Mouse (Mus musculus) layer of hippocampus, postnatal 36 days (tissue): ENCODE data around the gene Gtf2ird1. TPM values are rescaled to one million over a fixed set of nuclear protein-coding genes. Genes with fewer than 3 reads are reported as not detected.
"Not testable (repeated sequence)": the region's sequence is repeated elsewhere in the genome, so short reads cannot be mapped to it uniquely, and the experiment has no call there.

Source experiments
- DNase-seq, 2 experiments: peaks; one replicate each; pipeline ENCODE4 v3.0.0; 2022
- total RNA-seq, 2 experiments: library from RNA; stranded (reverse); gene quantifications; 2 replicates each; pipeline ENCODE4 v1.2.3; 2021

Gene Gtf2ird1
- 10 to 100 TPM; 28.4 to 31.3 TPM for total RNA-seq

DNA sequence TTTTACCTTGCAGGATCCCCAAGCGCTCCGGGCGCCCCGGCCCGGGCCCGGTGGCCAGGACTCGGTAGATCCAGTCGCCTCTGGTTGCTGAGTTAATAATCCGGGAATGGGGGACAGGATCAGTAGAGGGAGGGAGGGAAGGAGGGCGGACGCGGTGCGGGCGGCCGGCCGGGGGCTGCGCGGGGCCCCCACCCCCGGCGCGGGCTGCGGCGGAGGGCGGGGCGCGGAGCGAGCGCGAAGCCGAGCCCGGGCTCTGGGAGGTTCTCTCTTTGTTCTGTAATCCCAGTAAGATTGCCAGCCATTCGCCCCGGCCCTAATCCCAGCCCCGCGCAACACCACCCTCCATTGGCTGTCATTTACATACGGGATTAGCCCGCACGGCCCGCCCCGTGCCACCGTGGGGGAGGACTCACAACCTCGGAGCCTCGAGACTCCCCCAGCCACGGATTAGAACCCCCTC lies at the start of gene Gtf2ird1:
TSS of gene Gtf2ird1 (minus strand) at position 214 of the 460 bp plus-strand sequence.
- peak; percentile 69 to 72 for DNase-seq

DNA sequence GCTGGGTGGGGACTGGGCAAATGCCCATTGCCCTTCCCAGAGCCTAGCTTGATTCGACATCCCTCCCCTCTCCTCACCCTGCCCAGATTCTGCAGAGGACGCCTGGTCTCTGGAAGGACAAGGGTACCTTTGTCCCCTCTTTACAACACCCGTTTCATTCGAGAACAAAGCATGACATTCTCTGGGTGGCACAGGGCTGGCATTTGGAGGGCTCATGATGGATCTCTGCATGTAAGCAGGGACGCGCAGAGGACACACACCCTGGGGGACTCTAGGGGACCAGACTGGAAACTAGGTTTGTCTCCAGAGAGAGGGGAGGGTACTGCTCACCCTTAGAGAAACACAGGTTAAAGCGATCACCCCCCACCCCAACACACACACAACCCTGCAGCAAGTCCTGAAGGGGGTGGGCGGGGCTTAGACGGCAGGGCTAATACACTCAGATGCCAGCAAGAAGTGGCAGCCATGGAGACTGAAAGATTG lies 49.3 kb upstream of the Gtf2ird1 start:
- peak; percentile 43 to 56 for DNase-seq

- no peak for DNase-seq
Observed at GRCm38 (mm10) chr5:134502591-134502990, 46.1 kb upstream of the Gtf2ird1 start.

DNA sequence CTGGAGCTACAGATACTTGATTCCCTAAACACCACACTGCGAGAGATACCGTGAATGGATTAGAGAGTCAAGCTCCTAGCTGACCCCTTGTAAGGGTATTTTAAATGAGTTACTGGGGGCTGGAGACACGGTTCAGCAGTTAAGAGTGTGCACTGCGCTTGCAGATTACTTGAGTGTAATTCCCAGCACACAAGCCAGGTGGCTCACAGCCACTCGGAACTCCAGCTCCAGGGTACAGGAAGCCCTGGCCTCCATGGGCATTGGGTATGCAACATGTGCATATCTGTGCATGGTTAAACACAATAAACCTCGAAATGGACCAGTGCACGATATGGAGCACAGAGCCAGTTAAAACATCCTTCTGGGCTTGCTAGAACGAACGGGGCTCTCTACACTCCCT lies 44.9 kb upstream of the Gtf2ird1 start:
- no peak for DNase-seq

GRCm38 (mm10) chr5:134500681-134501080 lies 44.2 kb upstream of the Gtf2ird1 start:
- DNase-seq = no peak

DNA sequence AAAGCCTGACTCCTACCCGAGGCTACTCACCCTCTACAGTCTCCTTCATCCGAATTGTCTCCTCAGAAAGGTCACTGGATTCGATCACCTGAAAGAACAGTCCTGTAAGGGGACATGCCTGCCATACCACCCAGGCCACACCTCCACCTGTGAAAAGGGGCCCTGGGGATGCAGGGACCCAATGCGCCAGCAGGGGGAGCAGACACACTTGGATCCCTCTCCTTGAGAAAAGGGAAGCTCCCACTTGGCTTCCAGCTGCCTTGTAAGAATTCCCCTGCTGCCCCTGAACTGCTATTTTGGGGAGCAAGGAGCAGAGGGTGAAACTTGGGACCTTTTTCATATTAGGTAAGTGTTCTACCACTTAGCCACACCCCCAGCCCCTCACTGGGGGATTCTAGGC lies 43.5 kb upstream of the Gtf2ird1 start:
- DNase-seq = peak in 1 of 2 experiments; percentile 47

GRCm38 (mm10) chr5:134497026-134497425 lies 40.5 kb upstream of the Gtf2ird1 start:
- DNase-seq = no peak

- DNase-seq = no peak
Observed at GRCm38 (mm10) chr5:134495796-134496195, 39.3 kb upstream of the Gtf2ird1 start.

GRCm38 (mm10) chr5:134494142-134494541 lies 37.6 kb upstream of the Gtf2ird1 start:
- DNase-seq = peak; percentile 85 to 87

DNA sequence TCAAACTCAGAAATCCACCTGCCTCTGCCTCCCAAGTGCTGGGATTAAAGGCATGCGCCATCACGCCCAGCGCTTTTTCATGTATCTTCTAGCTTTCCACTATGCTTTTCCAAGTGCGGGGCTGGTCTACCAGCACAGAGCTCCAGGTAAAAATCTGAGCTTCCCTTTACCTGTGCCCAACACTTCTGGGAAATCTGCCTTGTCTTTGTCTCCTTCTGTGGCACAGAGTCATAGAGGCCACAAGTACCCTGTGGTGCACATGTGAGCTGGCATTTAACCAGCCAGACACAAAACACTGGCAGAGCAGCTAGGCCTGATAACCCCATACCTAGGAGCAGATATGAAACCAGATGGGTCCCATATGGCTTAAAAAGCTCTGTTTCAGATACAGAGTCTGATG lies 36.4 kb upstream of the Gtf2ird1 start:
- DNase-seq = no peak

DNA sequence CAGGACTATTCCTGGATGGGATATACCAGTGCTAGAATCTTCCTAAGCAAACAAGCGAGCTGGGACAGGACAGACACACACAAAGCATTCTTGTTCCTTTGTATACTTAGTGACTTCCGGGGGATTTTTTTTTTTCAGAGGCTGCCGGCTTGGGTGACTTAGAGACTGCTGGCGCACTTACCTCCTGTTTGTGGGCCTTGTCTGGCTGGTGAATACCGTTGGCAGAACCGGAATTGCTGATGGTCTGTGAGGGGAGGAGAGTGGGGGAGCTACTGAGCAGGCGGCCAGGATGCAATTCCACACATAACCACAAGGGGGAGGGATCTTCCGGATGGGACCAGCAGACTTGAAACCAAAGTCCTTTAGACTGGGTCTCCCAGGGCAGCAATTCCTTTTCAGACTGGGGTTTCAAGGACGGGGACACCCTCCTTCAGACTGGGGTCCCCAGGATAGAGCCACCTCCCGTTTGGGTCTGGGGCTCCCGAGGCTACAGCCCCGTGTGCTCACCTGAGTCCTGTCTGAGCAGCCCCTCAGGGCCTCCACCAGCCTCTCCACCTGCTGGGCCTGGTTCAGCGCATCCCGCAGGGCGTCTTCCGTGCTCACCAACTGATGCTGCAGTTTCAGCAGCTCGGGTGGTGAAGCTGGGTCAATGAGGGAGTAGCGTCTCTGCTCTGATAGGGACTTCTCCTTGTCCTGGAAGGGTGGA lies 35.3 kb upstream of the Gtf2ird1 start:
- peak; percentile 79 to 85 for DNase-seq

DNA sequence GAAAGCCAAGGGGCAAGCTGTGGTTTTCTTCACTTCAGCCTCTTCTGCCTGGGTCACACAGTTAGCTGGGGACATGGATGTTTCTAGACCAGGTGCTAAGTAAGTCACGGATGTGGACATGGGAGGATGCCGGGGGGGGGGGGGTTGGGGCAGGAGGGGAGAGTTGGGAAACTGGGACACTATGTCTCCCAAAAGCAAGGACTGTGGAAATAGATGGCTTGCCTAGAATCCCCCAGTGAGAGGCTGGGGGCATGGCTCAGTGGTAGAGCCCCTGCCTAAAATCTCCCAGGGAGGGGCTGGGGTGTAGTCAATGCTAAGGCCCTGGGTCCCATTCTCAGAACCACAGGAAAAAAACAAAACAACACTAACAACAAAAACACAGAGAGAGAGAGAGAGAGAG lies 34.7 kb upstream of the Gtf2ird1 start:
- no peak for DNase-seq

DNA sequence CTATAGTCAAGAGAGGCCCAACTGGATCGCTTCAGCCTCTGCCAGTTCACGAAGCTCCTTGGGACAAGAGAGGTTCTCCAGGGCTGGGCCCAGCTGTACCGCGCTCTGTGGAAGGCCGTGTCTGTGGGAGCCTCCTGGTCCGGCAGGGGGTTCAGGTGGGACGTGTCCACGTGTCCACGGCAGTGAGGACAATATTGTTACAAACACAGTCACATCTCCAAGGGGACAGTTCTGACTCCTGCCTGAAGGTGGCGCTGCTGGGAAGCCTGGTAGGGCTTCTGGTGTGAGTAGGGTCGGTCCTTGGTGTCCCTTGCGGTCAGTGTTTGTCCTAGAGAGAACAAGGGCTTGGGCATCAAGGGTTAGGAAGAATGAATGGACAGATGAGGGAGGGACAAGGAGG lies 33.9 kb upstream of the Gtf2ird1 start:
- DNase-seq = peak in 1 of 2 experiments; percentile 17

DNA sequence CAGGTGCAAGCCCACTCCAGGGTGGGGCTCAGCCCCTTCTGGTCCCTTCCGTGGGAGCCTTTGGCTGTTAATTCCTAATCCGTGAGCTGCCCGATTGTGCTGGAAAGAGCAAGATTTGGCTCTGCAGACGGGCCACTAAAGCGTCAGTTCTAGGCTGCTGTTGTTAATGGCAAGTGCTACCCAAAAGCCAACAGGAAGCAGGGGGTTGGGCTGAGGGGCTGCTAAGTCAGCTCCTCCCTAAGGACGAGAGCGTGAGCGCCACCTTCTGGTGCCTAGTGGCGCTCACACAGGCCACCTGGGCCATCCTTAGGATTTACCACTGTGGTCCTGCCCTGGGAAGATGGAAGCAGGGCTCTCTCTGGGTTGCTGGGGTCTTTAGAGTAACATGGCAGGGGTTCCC lies 33.1 kb upstream of the Gtf2ird1 start:
- DNase-seq = no peak

- DNase-seq = no peak
Observed at GRCm38 (mm10) chr5:134488596-134488995, 32.1 kb upstream of the Gtf2ird1 start.

DNA sequence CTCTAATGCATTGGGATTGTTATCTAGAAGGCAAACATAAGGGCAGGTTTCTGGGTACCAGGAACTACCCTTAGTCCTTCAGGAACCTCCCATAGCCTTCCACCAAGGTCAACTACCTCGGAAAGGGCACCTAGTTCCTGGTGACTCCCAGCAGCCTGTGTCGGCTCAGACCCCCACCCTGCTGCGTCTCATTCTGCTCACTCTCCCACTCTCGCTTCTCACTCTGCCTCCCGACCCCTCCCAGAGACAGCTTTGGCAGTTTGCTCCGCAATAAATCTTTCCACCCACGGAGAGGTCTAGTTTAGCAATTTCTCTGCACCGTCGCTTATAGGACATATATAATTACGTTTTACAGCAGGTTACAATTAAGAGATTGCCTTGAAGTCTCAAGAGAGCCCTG lies 31.5 kb upstream of the Gtf2ird1 start:
- no peak for DNase-seq

- DNase-seq = peak in 1 of 2 experiments; percentile 24
Observed at GRCm38 (mm10) chr5:134485900-134486665, 29.6 kb upstream of the Gtf2ird1 start.

GRCm38 (mm10) chr5:134485183-134485730 lies 28.7 kb upstream of the Gtf2ird1 start:
- DNase-seq = no peak

DNA sequence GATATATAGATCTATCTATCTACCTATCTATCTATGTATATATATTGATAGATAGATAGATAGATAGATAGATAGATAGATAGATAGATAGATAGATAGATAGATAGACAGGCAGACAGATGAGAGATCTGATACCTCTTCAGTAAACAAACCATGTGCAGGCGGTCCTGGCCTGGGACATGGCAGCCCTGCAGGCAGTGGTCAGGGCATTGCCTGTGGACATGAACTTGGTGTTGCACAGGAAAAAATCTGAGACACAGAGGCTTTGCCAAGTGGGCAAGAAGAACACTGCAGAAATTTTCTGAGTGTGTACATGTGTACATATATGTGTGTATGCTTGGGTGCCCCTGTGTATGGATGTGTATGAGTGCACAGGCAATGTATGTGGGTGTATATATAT lies 26.8 kb upstream of the Gtf2ird1 start:
- no peak for DNase-seq

GRCm38 (mm10) chr5:134482331-134482730 lies 25.8 kb upstream of the Gtf2ird1 start:
- no peak for DNase-seq

- not testable (repeated sequence) for DNase-seq
Observed at GRCm38 (mm10) chr5:134478886-134479285, 22.4 kb upstream of the Gtf2ird1 start.

GRCm38 (mm10) chr5:134475686-134476085 lies 19.2 kb upstream of the Gtf2ird1 start:
- DNase-seq = not testable (repeated sequence)

DNA sequence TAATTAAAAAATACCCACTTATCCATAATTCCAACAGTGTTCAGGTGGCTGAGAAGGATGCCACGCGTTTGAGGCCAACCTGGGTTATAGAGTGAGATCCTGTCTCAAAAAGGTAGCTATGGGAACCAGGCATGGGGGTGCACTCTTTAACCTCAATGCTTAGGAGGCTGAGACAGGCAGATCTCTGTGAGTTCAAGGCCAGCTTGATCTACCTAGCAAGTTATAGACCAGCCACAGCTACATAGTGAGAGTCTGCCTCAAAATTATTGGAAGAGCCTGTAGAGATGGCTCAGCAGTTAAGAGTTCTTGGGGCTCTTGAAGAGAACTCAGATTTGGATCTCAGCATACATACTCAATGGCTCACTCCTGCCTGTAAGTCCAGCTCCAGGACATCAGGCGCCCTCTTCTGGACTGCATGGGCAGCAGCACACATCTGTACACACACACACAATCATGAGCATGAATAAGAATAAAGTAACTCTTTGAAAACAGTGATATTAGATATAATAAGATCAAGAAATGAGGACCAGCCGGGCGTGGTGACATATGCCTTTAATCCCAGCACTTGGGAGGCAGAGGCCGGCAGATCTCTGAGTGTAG lies 18.6 kb upstream of the Gtf2ird1 start:
- no peak for DNase-seq
